Mouse (Mus musculus) neural tube, embryonic 15.5 days (tissue): Measurements from ENCODE around the gene Pik3r5. TPM values are rescaled to one million over a fixed set of nuclear protein-coding genes. Genes with fewer than 3 reads are reported as not detected.

Experiments
- ATAC-seq: fragments of 200-750 bp; cut with Nextera tagmentation; 2 replicates; pipeline ENCODE4 v1.8.0; 2017; ENCODE audit warnings: mild to moderate bottlenecking, moderate TSS enrichment, moderate library complexity; ENCODE audit not compliant: low FRiP score
- H3K27ac ChIP-seq: fragments of 300-500 bp; sonication (generic); replicated peaks from 2 replicates; pipeline ENCODE4 v1.5.1; 2015; ENCODE audit warnings: mild to moderate bottlenecking, inconsistent platforms
- H3K27me3 ChIP-seq: fragments of 300-500 bp; sonication (generic); replicated peaks from 2 replicates; pipeline ENCODE4 v1.6.1; 2015; ENCODE audit warnings: inconsistent platforms
- H3K36me3 ChIP-seq: fragments of 300-500 bp; sonication (generic); 2 replicates; pipeline ENCODE4 v1.6.1; 2015; ENCODE audit warnings: inconsistent platforms
- H3K4me1 ChIP-seq: fragments of 300-500 bp; sonication (generic); 2 replicates; pipeline ENCODE4 v1.6.1; 2015; ENCODE audit warnings: inconsistent platforms
- H3K4me2 ChIP-seq: fragments of 300-500 bp; sonication (generic); 2 replicates; pipeline ENCODE4 v1.6.1; 2015; ENCODE audit warnings: inconsistent platforms, mild to moderate bottlenecking, moderate library complexity
- H3K4me3 ChIP-seq: fragments of 300-500 bp; sonication (generic); replicated peaks from 2 replicates; pipeline ENCODE4 v1.5.1; 2015; ENCODE audit warnings: mild to moderate bottlenecking, inconsistent platforms
- H3K9ac ChIP-seq: fragments of 300-500 bp; sonication (generic); replicated peaks from 2 replicates; pipeline ENCODE4 v1.6.1; 2015; ENCODE audit warnings: mild to moderate bottlenecking, inconsistent platforms
- H3K9me3 ChIP-seq: fragments of 300-500 bp; sonication (generic); replicated peaks from 2 replicates; pipeline ENCODE4 v1.6.1; 2016; ENCODE audit warnings: inconsistent platforms
- WGBS: fragments of 180-500 bp; shearing (Covaris S2); methylation state at CpG from one replicate; pipeline ENCODE4 v1.1.7; 2015; ENCODE audit warnings: mixed read lengths; 5-methylcytosine and 5-hydroxymethylcytosine counted together
- polyA plus RNA-seq: library from polyadenylated mRNA; unstranded; fragments of >200 nt; fragmentation: Nextera tagmentation; extraction: Ambion mirVana; gene quantifications from 2 replicates; pipeline ENCODE4 v1.2.1, GENCODE M21; 2015

Gene Pik3r5
- polyA plus RNA-seq, 1 experiment from 2014 or later = 0.72 TPM

GRCm38 (mm10) chr11:68489236-68489635 lies 57.3 kb downstream of the Pik3r5 start:
- WGBS = 31% methylated on average over 2 of the region's 2 CpGs
- H3K4me3 ChIP-seq = no peak overlapping the region
- H3K27me3 ChIP-seq = no peaks in the 10 kb centered on the region
- no peaks in the 10 kb centered on the region for H3K36me3 ChIP-seq
- H3K9ac ChIP-seq = no peak overlapping the region
- no peaks in the 10 kb centered on the region for H3K4me1 ChIP-seq
- no peak overlapping the region for H3K4me2 ChIP-seq
- no peak overlapping the region for H3K27ac ChIP-seq
- no peaks in the 10 kb centered on the region for H3K9me3 ChIP-seq
- no peak for ATAC-seq

- Histone ChIP-seq H3K9me3 (no peaks in the 10 kb centered on the region), H3K4me3 (no peak overlapping the region), H3K36me3 (no peaks in the 10 kb centered on the region), H3K4me1 (no peaks in the 10 kb centered on the region), H3K9ac (no peak overlapping the region), H3K27me3 (no peaks in the 10 kb centered on the region), H3K27ac (no peak overlapping the region), H3K4me2 (no peak overlapping the region)
- ATAC-seq = no peak
- WGBS = 93% methylated on average over 11 of the region's 11 CpGs
These were observed 60.7 kb downstream of the Pik3r5 start for GRCm38 (mm10) chr11:68492592-68492991.

- ATAC-seq = no peak
- 84% methylated on average over 5 of the region's 5 CpGs for WGBS
- H3K27ac ChIP-seq = no peak overlapping the region
- no peak overlapping the region for H3K4me2 ChIP-seq
- no peaks in the 10 kb centered on the region for H3K4me1 ChIP-seq
- H3K9ac ChIP-seq = no peak overlapping the region
- no peak overlapping the region for H3K4me3 ChIP-seq
- H3K36me3 ChIP-seq = no peaks in the 10 kb centered on the region
- H3K9me3 ChIP-seq = no peaks in the 10 kb centered on the region
- no peaks in the 10 kb centered on the region for H3K27me3 ChIP-seq
These were observed 61.8 kb downstream of the Pik3r5 start for GRCm38 (mm10) chr11:68493760-68494159.

- H3K9me3 ChIP-seq = no peaks in the 10 kb centered on the region
- no peaks in the 10 kb centered on the region for H3K27me3 ChIP-seq
- no peaks in the 10 kb centered on the region for H3K4me1 ChIP-seq
- no peaks in the 10 kb centered on the region for H3K36me3 ChIP-seq
- H3K9ac ChIP-seq = no peak overlapping the region
- H3K4me2 ChIP-seq = no peak overlapping the region
- H3K27ac ChIP-seq = no peak overlapping the region
- no peak overlapping the region for H3K4me3 ChIP-seq
- ATAC-seq = no peak
- 75% methylated on average over 6 of the region's 6 CpGs for whole genome bisulfite sequencing
These were observed 65.2 kb downstream of the Pik3r5 start for GRCm38 (mm10) chr11:68497081-68497480.

GRCm38 (mm10) chr11:68498517-68498916 lies 66.6 kb downstream of the Pik3r5 start:
- 94% methylated on average over 11 of the region's 11 CpGs for WGBS
- Histone ChIP-seq H3K27ac (no peak overlapping the region), H3K4me2 (no peak overlapping the region), H3K9me3 (no peaks in the 10 kb centered on the region), H3K4me1 (no peaks in the 10 kb centered on the region), H3K36me3 (no peaks in the 10 kb centered on the region), H3K27me3 (no peaks in the 10 kb centered on the region), H3K9ac (no peak overlapping the region), H3K4me3 (no peak overlapping the region)
- no peak for ATAC-seq

GRCm38 (mm10) chr11:68498999-68499699 lies 67.2 kb downstream of the Pik3r5 start:
- H3K9me3 ChIP-seq = no peaks in the 10 kb centered on the region
- no peaks in the 10 kb centered on the region for H3K27me3 ChIP-seq
- H3K9ac ChIP-seq = no peak overlapping the region
- no peaks in the 10 kb centered on the region for H3K36me3 ChIP-seq
- H3K4me2 ChIP-seq = no peak overlapping the region
- no peaks in the 10 kb centered on the region for H3K4me1 ChIP-seq
- WGBS = 66% methylated on average over 8 of the region's 8 CpGs
- no peak for ATAC-seq
- no peak overlapping the region for H3K4me3 ChIP-seq
- H3K27ac ChIP-seq = no peak overlapping the region

GRCm38 (mm10) chr11:68500949-68501350 lies 69.0 kb downstream of the Pik3r5 start:
- H3K36me3 ChIP-seq = no peaks in the 10 kb centered on the region
- H3K4me1 ChIP-seq = no peaks in the 10 kb centered on the region
- no peaks in the 10 kb centered on the region for H3K9me3 ChIP-seq
- WGBS = 69% methylated on average over 14 of the region's 14 CpGs
- H3K27me3 ChIP-seq = no peaks in the 10 kb centered on the region
- no peak overlapping the region for H3K27ac ChIP-seq
- H3K4me3 ChIP-seq = no peak overlapping the region
- no peak overlapping the region for H3K9ac ChIP-seq
- no peak overlapping the region for H3K4me2 ChIP-seq
- ATAC-seq = no peak

- Histone ChIP-seq H3K9me3 (no peaks in the 10 kb centered on the region), H3K36me3 (no peaks in the 10 kb centered on the region), H3K27me3 (no peaks in the 10 kb centered on the region), H3K27ac (no peak overlapping the region), H3K4me3 (no peak overlapping the region), H3K4me2 (no peak overlapping the region), H3K9ac (no peak overlapping the region), H3K4me1 (no peaks in the 10 kb centered on the region)
- 77% methylated on average over 2 of the region's 2 CpGs for WGBS
- ATAC-seq = no peak
These were observed 70.5 kb downstream of the Pik3r5 start for GRCm38 (mm10) chr11:68502408-68502807.

- ATAC-seq = no peak
- no peaks in the 10 kb centered on the region for H3K9me3 ChIP-seq
- no peaks in the 10 kb centered on the region for H3K4me1 ChIP-seq
- 86% methylated on average over 8 of the region's 8 CpGs for WGBS
- H3K9ac ChIP-seq = no peak within 1 kb of the TSS
- H3K36me3 ChIP-seq = no peaks in the 10 kb centered on the region
- H3K27ac ChIP-seq = no peak within 1 kb of the TSS
- H3K4me3 ChIP-seq = no peak within 1 kb of the TSS
- H3K27me3 ChIP-seq = no peaks in the 10 kb centered on the region
- H3K4me2 ChIP-seq = peak within 1 kb of the TSS; percentile 17; the same call in 1 of the 2 replicates
These were observed 71.1 kb downstream of the Pik3r5 start, which contains the start of gene Pik3r6 for GRCm38 (mm10) chr11:68502902-68503629. TSS of gene Pik3r6 (plus strand) at chr11:68503019.

- no peak overlapping the region for H3K27ac ChIP-seq
- WGBS = 81% methylated on average over 11 of the region's 11 CpGs
- no peak for ATAC-seq
- no peak overlapping the region for H3K9ac ChIP-seq
- H3K9me3 ChIP-seq = no peaks in the 10 kb centered on the region
- H3K27me3 ChIP-seq = no peaks in the 10 kb centered on the region
- no peaks in the 10 kb centered on the region for H3K36me3 ChIP-seq
- no peak overlapping the region for H3K4me2 ChIP-seq
- H3K4me3 ChIP-seq = no peak overlapping the region
- no peaks in the 10 kb centered on the region for H3K4me1 ChIP-seq
These were observed 73.0 kb downstream of the Pik3r5 start for GRCm38 (mm10) chr11:68504913-68505312.

- H3K27me3 ChIP-seq = no peaks in the 10 kb centered on the region
- H3K4me2 ChIP-seq = no peak overlapping the region
- no peaks in the 10 kb centered on the region for H3K36me3 ChIP-seq
- H3K4me1 ChIP-seq = no peaks in the 10 kb centered on the region
- 88% methylated on average over 7 of the region's 7 CpGs for WGBS
- no peak overlapping the region for H3K4me3 ChIP-seq
- H3K9me3 ChIP-seq = no peaks in the 10 kb centered on the region
- no peak overlapping the region for H3K9ac ChIP-seq
- H3K27ac ChIP-seq = no peak overlapping the region
- no peak for ATAC-seq
These were observed 75.3 kb downstream of the Pik3r5 start for GRCm38 (mm10) chr11:68507246-68507645.

- H3K27me3 ChIP-seq = no peaks in the 10 kb centered on the region
- H3K4me1 ChIP-seq = no peaks in the 10 kb centered on the region
- no peak overlapping the region for H3K4me2 ChIP-seq
- H3K36me3 ChIP-seq = no peaks in the 10 kb centered on the region
- no peak overlapping the region for H3K9ac ChIP-seq
- no peak overlapping the region for H3K27ac ChIP-seq
- no peaks in the 10 kb centered on the region for H3K9me3 ChIP-seq
- no peak overlapping the region for H3K4me3 ChIP-seq
- ATAC-seq = no peak
- 81% methylated on average over 5 of the region's 5 CpGs for WGBS
These were observed 76.7 kb downstream of the Pik3r5 start for GRCm38 (mm10) chr11:68508619-68509018.
